8 mouse cellular contexts compared by ENCODE assay signal in genomic region chr2:178058195-178058594, GRCm38 (mm10). TPM values are rescaled to one million over a fixed set of nuclear protein-coding genes. Genes with fewer than 3 reads are reported as not detected.
A peak's percentile ranks its signal among the peaks of the same experiment; 100 is the strongest.
DNase-seq lines count a peak whose midpoint lies in the region; ATAC-seq lines count a peak whose summit lies in the region.

No protein-coding gene starts in this region.

- no peak overlapping the region for H3K4me3 ChIP-seq in hindbrain, embryonic 10.5 days
- H3K4me3 ChIP-seq in hindbrain, embryonic 16.5 days (ENCODE audit: low read length): no peak overlapping the region

- no peaks in the 10 kb centered on the region for H3K4me1 ChIP-seq in hindbrain, embryonic 10.5 days (replicated peaks)
- H3K4me1 ChIP-seq in hindbrain, embryonic 16.5 days (ENCODE audit: control insufficient read depth, insufficient read depth, low read depth, low read length): no peaks in the 10 kb centered on the region

- ATAC-seq in hindbrain, embryonic 16.5 days: no peak
- ATAC-seq in megakaryocyte progenitor cell, adult 5-6 weeks (replicated peaks; ENCODE audit: poor library complexity): peak; percentile 95

- H3K27ac ChIP-seq in hindbrain, embryonic 10.5 days: no peak overlapping the region
- H3K27ac ChIP-seq in hindbrain, embryonic 16.5 days (ENCODE audit: low read depth, low read length): no peak overlapping the region

- H3K4me2 ChIP-seq in hindbrain, embryonic 16.5 days (ENCODE audit: low read length): no peak overlapping the region

- peak; percentile 35 for DNase-seq in hindbrain, embryonic 10.5 days (ENCODE audit: low spot score)
- peak; percentile 54 for DNase-seq in CD4-positive helper T cell, adult 2 months (ENCODE audit: low read depth, low spot score)
- peak; percentile 30 for DNase-seq in adrenal gland, adult 8-10 months
- peak; percentile 62 for DNase-seq in embryo, embryonic 9.5 days (ENCODE audit: extremely low spot score)
- peak; percentile 61 to 65 for DNase-seq in kidney, postnatal 4 days
- DNase-seq in thymus, postnatal 14 days: peak; percentile 72

- H3K36me3 ChIP-seq in hindbrain, embryonic 10.5 days: peaks cover 10% of the 10 kb centered on the region
- peaks cover 3% of the 10 kb centered on the region; the same call in 1 of the 2 replicates for H3K36me3 ChIP-seq in hindbrain, embryonic 16.5 days (ENCODE audit: control insufficient read depth, insufficient read depth, low read length)

- H3K9ac ChIP-seq in hindbrain, embryonic 16.5 days (ENCODE audit: low read depth, low read length): no peak overlapping the region

- peaks cover 7% of the 10 kb centered on the region; the same call in 1 of the 2 replicates for H3K9me3 ChIP-seq in hindbrain, embryonic 10.5 days
- peaks cover 7% of the 10 kb centered on the region for H3K9me3 ChIP-seq in hindbrain, embryonic 16.5 days (ENCODE audit: control insufficient read depth, low read length)

- no peaks in the 10 kb centered on the region for H3K27me3 ChIP-seq in hindbrain, embryonic 10.5 days (ENCODE audit: insufficient read depth, poor library complexity, severe bottlenecking)
- no peaks in the 10 kb centered on the region for H3K27me3 ChIP-seq in hindbrain, embryonic 16.5 days (replicated peaks; ENCODE audit: control insufficient read depth, insufficient read depth, low read length)

- 7% methylated on average over 1 of the region's 1 CpGs for WGBS in hindbrain, embryonic 10.5 days
- WGBS in hindbrain, embryonic 16.5 days: 13% methylated on average over 1 of the region's 1 CpGs

RNA-seq across cellular contexts. Expression of gene Zfp931, which starts 20.1 kb away (rescaled TPM):
- 12.6 and 17.3 TPM in 2 replicates for polyA plus RNA-seq in hindbrain, embryonic 10.5 days (2016; fragmentation: Nextera tagmentation; extraction: Ambion mirVana)
- polyA plus RNA-seq in hindbrain, embryonic 16.5 days (2015; fragmentation: Nextera tagmentation; extraction: Ambion mirVana): 18.6 and 20.9 TPM in 2 replicates
- 10 to 100 TPM; 22.9 to 31.6 (median 26.3) TPM for total RNA-seq in adrenal gland, adult 8-10 months (2022)
- total RNA-seq in megakaryocyte progenitor cell, adult 5-6 weeks (2015): 14.6 and 15.5 TPM in 2 replicates
- total RNA-seq in megakaryocyte progenitor cell, adult 5-6 weeks (2017): 14.3 and 16.4 TPM in 2 replicates

RNA-seq across cellular contexts. Expression of gene Zfp971, which starts 35.1 kb away (rescaled TPM):
- 10.6 and 14.6 TPM in 2 replicates for polyA plus RNA-seq in hindbrain, embryonic 10.5 days (2016; fragmentation: Nextera tagmentation; extraction: Ambion mirVana)
- 11.3 and 11.7 TPM in 2 replicates for polyA plus RNA-seq in hindbrain, embryonic 16.5 days (2015; fragmentation: Nextera tagmentation; extraction: Ambion mirVana)
- 10 to 100 TPM; 26.3 to 37.8 (median 30.9) TPM for total RNA-seq in adrenal gland, adult 8-10 months (2022)
- 58.4 and 64.9 TPM in 2 replicates for total RNA-seq in megakaryocyte progenitor cell, adult 5-6 weeks (2015)
- 23.0 and 42.4 TPM in 2 replicates for total RNA-seq in megakaryocyte progenitor cell, adult 5-6 weeks (2017)
